Mouse (Mus musculus): ENCODE data around the gene Cryl1.

Cryl1 gene

DNA sequence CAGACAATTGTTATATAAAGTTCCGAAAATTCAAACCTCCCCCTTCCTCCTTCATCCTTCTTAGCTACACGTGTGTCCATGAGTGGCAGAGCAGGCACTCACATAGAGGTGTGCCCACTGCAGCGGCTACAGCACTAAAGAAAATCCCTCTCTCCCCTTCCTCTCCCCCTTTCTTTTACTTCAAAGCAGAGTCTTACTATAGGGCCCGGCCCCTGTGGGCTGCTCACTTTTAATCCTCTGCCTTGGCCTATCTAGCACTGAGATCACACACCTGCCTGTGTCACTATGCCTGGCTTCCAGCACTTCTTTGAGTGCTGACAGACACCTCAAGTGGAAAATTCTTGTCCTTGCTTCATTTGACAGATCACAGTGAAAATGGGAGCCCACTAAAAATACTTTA lies 163.6 kb downstream of the Cryl1 start:
- no peak for DNase-seq (ENCODE audit: low spot score in 2 of 2)

DNA sequence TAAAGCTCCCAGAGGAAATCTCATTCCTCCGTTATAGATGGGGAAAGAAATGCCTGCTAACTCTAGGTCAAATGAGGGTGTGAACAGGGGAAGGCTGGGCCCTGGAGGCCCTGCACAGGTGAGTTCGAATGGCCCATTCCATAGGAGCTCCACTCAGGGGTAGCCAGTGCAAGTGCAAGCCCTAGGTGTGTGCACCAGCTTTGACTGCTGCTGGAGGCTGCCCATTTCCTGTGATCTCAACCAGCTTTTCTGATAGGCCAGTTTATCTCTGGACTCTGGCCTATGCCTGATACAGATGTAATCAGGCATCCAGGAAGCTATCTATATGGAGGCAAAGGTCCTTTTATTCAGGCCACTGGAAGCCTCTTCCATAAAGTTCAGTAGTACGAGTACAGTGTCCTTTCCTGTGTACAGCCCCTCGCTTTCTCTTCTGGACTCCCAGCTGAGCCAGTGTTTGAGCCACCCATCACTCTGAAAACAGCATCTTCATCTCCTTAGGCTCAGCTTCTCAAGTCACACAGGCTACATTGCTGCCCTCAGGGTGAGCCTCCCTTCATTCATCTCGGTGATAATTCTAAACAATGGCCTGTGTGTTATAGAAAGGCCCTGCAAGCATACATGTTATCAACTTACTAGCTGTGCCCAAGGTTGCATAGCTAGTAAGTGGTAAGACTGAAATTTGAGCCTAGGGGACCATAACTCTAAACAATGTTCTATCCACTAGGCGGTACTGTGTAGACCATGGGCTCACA lies 167.9 kb downstream of the Cryl1 start:
- no peak for DNase-seq (ENCODE audit: low spot score in 2 of 2)

Measured in urinary bladder, postnatal 4 days (tissue).